Mouse (Mus musculus) liver, adult 2 months (tissue): Measurements from ENCODE around the gene Aqp11. TPM values are rescaled to one million over a fixed set of nuclear protein-coding genes. Genes with fewer than 3 reads are reported as not detected.

Experiments
- DNase-seq: peaks from one replicate; pipeline ENCODE4 v3.0.0-alpha.2; 2011; ENCODE audit warnings: low read depth, low spot score; ENCODE audit errors: extremely low read depth
- H3K27ac ChIP-seq: fragments of 200-500 bp; replicated peaks from 2 replicates; pipeline ENCODE4 v1.5.1; 2012; ENCODE audit warnings: low read depth, mild to moderate bottlenecking, control low read depth, inconsistent platforms, low read length; ENCODE audit not compliant: insufficient read depth
- H3K27me3 ChIP-seq: fragments of 200-500 bp; 2 replicates; pipeline ENCODE4 v1.6.1; 2012; ENCODE audit warnings: mild to moderate bottlenecking, moderate library complexity, low read length, inconsistent platforms; ENCODE audit not compliant: control insufficient read depth, insufficient read depth
- H3K36me3 ChIP-seq: fragments of 200-500 bp; 2 replicates; pipeline ENCODE4 v1.6.1; 2012; ENCODE audit warnings: low read length, inconsistent platforms; ENCODE audit not compliant: control insufficient read depth, insufficient read depth
- H3K4me1 ChIP-seq: fragments of 200-500 bp; 2 replicates; pipeline ENCODE4 v1.6.1; 2011; ENCODE audit warnings: low read length; ENCODE audit not compliant: control insufficient read depth, insufficient read depth
- H3K4me3 ChIP-seq: fragments of 200-500 bp; 2 replicates; pipeline ENCODE4 v1.5.1; 2011; ENCODE audit warnings: low read depth, mild to moderate bottlenecking, control low read depth, low read length, moderate library complexity; ENCODE audit not compliant: insufficient read depth
- H3K79me2 ChIP-seq: fragments of 200-500 bp; 2 replicates; pipeline ENCODE4 v1.6.1; 2012; ENCODE audit warnings: inconsistent platforms, mild to moderate bottlenecking, low read length, moderate library complexity; ENCODE audit not compliant: control insufficient read depth, insufficient read depth
- H3K9ac ChIP-seq: fragments of 200-500 bp; 2 replicates; pipeline ENCODE4 v1.6.1; 2012; ENCODE audit warnings: low read depth, mild to moderate bottlenecking, control low read depth, inconsistent platforms, low read length
- CTCF ChIP-seq: fragments of 200-500 bp; IDR thresholded peaks from 2 replicates; pipeline ENCODE4 v1.5.1; 2011; ENCODE audit warnings: low read depth, low read length, control low read depth
- POLR2A ChIP-seq: fragments of 200-500 bp; IDR thresholded peaks from 2 replicates; pipeline ENCODE4 v1.6.1; 2011; ENCODE audit warnings: low read length, control low read depth; ENCODE audit not compliant: insufficient read depth; ENCODE audit errors: extremely low read depth
- WGBS: fragments of 180-500 bp; shearing (Covaris S2); methylation state at CpG from one replicate; pipeline ENCODE4 v1.1.7; 2018; 5-methylcytosine and 5-hydroxymethylcytosine counted together
- polyA plus RNA-seq: library from polyadenylated mRNA; depleted of rRNA; stranded (reverse); fragments of >200 nt; gene quantifications from 2 replicates; pipeline ENCODE4 v1.2.3, GENCODE M21; 2012
- total RNA-seq: library from RNA; depleted of rRNA; stranded (reverse); fragments of >200 nt; gene quantifications from 2 replicates; pipeline ENCODE4 v1.2.3, GENCODE M21; 2014

Gene Aqp11
- total and polyA plus RNA-seq, 2 experiments, result 17.1 to 36.8 TPM

DNA sequence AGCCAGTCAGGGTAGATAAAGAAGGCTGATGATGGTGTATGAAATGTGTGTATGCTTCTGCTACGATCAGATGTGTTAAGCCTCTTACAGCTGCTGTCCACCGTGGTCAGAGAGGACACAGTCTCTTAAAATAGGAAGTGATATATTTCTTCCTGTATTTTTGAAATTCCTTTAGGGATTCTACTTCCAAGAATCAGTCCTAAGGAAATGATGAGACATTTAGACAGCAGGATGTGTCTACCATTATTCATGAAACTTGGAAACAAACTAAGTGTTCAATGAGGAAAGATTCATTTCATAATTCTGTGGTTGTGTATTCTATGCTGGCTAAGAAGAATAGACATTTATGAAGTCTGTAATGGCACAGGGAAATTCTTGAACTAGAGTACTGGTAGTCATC, 37.8 kb upstream of the Aqp11 start:
- Histone ChIP-seq H3K27ac (no peak overlapping the region), H3K9ac (no peak overlapping the region), H3K36me3 (no peaks in the 10 kb centered on the region), H3K79me2 (no peaks in the 10 kb centered on the region), H3K4me3 (no peak overlapping the region), H3K27me3 (no peaks in the 10 kb centered on the region), H3K4me1 (0 out of 2 replicates have a peak, but pooled peaks cover 1% of the 10 kb centered on the region)
- no peak for DNase-seq
- 48% methylated on average over 2 of the region's 2 CpGs for WGBS
- TF ChIP-seq POLR2A, result no peak
- no peak for TF ChIP-seq CTCF

DNA sequence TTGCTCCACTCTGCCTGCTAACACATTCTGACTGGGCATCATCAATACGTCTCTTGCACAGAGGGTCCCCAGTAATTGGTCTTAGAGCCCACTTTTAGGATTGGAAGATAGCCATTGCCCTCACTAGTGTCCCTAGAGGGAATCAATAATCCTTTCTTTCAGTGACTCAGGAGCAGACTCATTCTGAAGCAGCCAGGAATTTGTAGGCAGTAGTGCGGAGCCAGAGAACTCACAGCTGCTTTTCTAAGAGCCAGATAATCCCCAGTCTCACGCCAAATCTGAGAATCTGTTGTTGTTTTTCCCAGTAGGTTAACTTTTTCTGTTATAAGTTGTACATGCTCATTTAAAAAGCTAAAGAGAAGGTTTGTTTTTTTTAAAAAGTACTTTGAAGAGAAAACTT, 37.3 kb upstream of the Aqp11 start:
- no peaks in the 10 kb centered on the region for H3K27me3 ChIP-seq

DNA sequence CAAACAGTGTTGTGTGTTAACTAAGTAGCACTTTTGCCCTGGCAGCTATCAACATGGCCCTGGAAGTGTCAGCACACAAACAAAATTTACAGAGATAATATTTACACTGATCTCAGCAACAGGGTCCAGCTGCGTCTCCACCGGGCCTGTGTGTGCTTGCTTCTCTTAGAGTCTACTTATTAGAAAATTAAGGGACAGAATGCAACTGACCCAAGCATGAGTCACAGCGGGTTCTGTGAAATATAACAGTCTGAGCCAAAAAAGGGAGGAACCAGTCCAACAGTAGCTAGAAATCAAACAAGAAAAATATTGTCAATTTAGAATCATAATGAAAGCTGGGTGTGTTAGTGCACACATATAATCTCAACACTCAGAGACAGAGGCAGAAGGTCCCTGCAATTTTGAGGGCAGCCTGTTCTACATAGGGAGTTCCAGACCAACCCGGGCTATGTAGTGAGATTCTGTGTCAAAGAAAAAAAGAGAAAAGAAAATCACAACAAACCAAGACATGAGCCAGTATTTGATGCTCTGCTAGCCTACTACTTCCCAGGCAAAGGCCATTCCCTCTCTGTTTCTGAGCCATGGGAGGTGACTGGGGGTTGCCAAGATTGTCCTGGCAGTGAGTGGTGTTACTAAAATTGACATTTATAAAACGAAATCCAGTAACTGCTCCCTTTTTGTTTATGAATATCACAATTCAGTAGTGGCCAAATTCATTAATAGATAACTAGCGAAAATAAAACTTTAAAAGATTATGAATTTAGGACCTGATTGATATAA, 32.9 kb upstream of the Aqp11 start:
- TF ChIP-seq POLR2A (no peak), CTCF (no peak)
- 48% methylated on average over 6 of the region's 6 CpGs for WGBS

More for the DNA sequence above, 37.3 kb upstream of the Aqp11 start:
- no peak overlapping the region for H3K27ac ChIP-seq
- H3K36me3 ChIP-seq, result no peaks in the 10 kb centered on the region
- H3K4me1 ChIP-seq, result 0 out of 2 replicates have a peak, but pooled peaks cover 1% of the 10 kb centered on the region
- no peak overlapping the region for H3K9ac ChIP-seq
- 63% methylated on average over 3 of the region's 3 CpGs for WGBS
- no peaks in the 10 kb centered on the region for H3K79me2 ChIP-seq
- TF ChIP-seq POLR2A (no peak), CTCF (no peak)
- DNase-seq, result no peak
- H3K4me3 ChIP-seq, result no peak overlapping the region

GRCm38 (mm10) chr7:97769020-97769419, 30.9 kb upstream of the Aqp11 start:
- Histone ChIP-seq H3K27ac (no peak overlapping the region), H3K79me2 (no peaks in the 10 kb centered on the region), H3K9ac (no peak overlapping the region), H3K27me3 (no peaks in the 10 kb centered on the region), H3K4me3 (no peak overlapping the region), H3K36me3 (no peaks in the 10 kb centered on the region), H3K4me1 (0 out of 2 replicates have a peak, but pooled peaks cover 1% of the 10 kb centered on the region)
- no peak for TF ChIP-seq POLR2A
- TF ChIP-seq CTCF, result no peak
- 91% methylated on average over 4 of the region's 4 CpGs for WGBS
- no peak for DNase-seq

More for the DNA sequence above, 32.9 kb upstream of the Aqp11 start:
- no peak for DNase-seq
- Histone ChIP-seq H3K4me3 (no peak overlapping the region), H3K4me1 (0 out of 2 replicates have a peak, but pooled peaks cover 1% of the 10 kb centered on the region), H3K36me3 (no peaks in the 10 kb centered on the region), H3K27ac (no peak overlapping the region), H3K79me2 (no peaks in the 10 kb centered on the region), H3K27me3 (no peaks in the 10 kb centered on the region), H3K9ac (no peak overlapping the region)

- TF ChIP-seq CTCF, result no peak
- no peak for TF ChIP-seq POLR2A
- Histone ChIP-seq H3K79me2 (no peaks in the 10 kb centered on the region), H3K9ac (no peak overlapping the region), H3K27me3 (no peaks in the 10 kb centered on the region), H3K4me3 (no peak overlapping the region), H3K27ac (no peak overlapping the region), H3K36me3 (no peaks in the 10 kb centered on the region), H3K4me1 (0 out of 2 replicates have a peak, but pooled peaks cover 1% of the 10 kb centered on the region)
- no peak for DNase-seq
- 85% methylated on average over 8 of the region's 8 CpGs for WGBS
Measured at GRCm38 (mm10) chr7:97767841-97768240, 29.8 kb upstream of the Aqp11 start.

DNA sequence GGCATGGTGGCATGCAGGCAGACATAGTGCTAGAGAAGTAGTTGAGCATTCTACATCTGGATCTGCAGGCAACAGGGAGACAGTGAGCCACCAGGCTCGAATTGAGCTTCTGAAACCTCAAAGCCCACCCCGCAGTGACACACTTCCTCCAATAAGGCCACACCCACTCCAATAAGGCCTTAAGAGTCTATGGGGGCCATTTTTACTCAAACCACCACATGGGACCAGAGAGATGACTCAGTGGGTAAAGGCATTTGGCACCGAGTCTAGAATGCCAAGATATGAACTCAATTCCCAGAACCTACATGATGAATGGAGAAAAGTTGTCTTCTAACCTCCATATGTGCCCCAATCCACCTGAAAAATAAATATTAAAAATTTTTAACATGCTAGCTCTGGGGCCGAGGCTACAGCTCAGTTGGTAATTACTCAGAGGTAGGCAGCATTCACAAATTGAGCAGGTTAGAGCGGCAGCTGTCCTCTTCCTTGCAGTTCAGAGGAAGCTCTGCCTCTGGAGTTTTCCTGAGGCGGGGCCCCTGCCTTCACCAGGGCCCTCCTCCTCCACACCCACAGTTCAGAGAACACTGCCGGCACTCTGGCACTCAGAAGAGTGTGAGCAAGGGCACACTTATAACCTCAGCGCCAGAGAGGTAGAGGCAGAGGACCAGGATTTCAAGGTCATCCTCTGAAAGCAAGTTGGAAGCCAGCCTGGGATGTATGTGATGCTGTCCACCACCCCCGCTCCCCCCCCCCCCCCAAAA, 28.5 kb upstream of the Aqp11 start:
- 81% methylated on average over 9 of the region's 9 CpGs for WGBS
- Histone ChIP-seq H3K36me3 (no peaks in the 10 kb centered on the region), H3K79me2 (no peaks in the 10 kb centered on the region), H3K4me1 (0 out of 2 replicates have a peak, but pooled peaks cover 1% of the 10 kb centered on the region), H3K9ac (no peak overlapping the region), H3K4me3 (no peak overlapping the region), H3K27me3 (no peaks in the 10 kb centered on the region), H3K27ac (no peak overlapping the region)
- no peak for TF ChIP-seq POLR2A
- TF ChIP-seq CTCF, result no peak
- DNase-seq, result no peak
